Mouse (Mus musculus): ENCODE data around the gene Fbxl17. TPM values are rescaled to one million over a fixed set of nuclear protein-coding genes. Genes with fewer than 3 reads are reported as not detected.

The Fbxl17 gene
- polyA plus RNA-seq, 1 experiment from 2014 or later: 26.5 TPM

- Histone ChIP-seq H3K4me2 (no peak overlapping the region), H3K4me1 (peaks cover 2% of the 10 kb centered on the region; the same call in 1 of the 2 replicates), H3K36me3 (replicated peaks) (no peaks in the 10 kb centered on the region), H3K4me3 (no peak overlapping the region), H3K9me3 (no peaks in the 10 kb centered on the region), H3K27me3 (replicated peaks) (no peaks in the 10 kb centered on the region), H3K9ac (no peak overlapping the region), H3K27ac (no peak overlapping the region)
- ATAC-seq (replicated peaks): no peak
- 88% methylated on average over 1 of the region's 1 CpGs for WGBS
Measured at GRCm38 (mm10) chr17:63413973-63414580, 85.7 kb downstream of the Fbxl17 start.

DNA sequence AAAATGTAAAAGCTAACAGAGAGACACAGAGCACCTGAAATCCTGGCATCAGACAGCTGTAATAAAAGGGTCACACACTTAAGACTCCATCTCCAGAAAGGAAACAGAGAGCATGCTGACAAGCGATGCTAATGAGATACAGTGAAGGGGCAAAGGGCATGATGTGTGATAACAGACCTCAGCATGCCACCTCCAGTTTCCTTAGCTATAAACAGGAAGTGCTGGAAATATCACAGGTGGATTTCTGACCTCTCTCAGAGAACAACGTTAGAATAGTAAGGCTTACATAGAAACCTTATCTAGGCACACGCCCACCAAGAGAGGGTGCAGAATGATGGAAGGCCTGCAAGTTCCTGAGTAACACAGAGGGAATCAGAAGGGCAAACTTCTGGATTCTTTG lies 88.3 kb downstream of the Fbxl17 start:
- Histone ChIP-seq H3K9ac (no peak overlapping the region), H3K4me1 (no peaks in the 10 kb centered on the region), H3K36me3 (replicated peaks) (no peaks in the 10 kb centered on the region), H3K4me2 (no peak overlapping the region), H3K27me3 (replicated peaks) (no peaks in the 10 kb centered on the region), H3K4me3 (no peak overlapping the region), H3K9me3 (no peaks in the 10 kb centered on the region), H3K27ac (no peak overlapping the region)
- ATAC-seq (replicated peaks): no peak
- WGBS: 82% methylated on average over 3 of the region's 3 CpGs

GRCm38 (mm10) chr17:63410101-63410500 lies 89.7 kb downstream of the Fbxl17 start:
- Histone ChIP-seq H3K4me1 (0 out of 2 replicates have a peak, but pooled peaks cover 6% of the 10 kb centered on the region), H3K9me3 (no peaks in the 10 kb centered on the region), H3K9ac (no peak overlapping the region), H3K27me3 (replicated peaks) (no peaks in the 10 kb centered on the region), H3K36me3 (replicated peaks) (no peaks in the 10 kb centered on the region), H3K4me2 (no peak overlapping the region), H3K27ac (no peak overlapping the region), H3K4me3 (no peak overlapping the region)
- ATAC-seq (replicated peaks): no peak
- WGBS: 93% methylated on average over 2 of the region's 2 CpGs

DNA sequence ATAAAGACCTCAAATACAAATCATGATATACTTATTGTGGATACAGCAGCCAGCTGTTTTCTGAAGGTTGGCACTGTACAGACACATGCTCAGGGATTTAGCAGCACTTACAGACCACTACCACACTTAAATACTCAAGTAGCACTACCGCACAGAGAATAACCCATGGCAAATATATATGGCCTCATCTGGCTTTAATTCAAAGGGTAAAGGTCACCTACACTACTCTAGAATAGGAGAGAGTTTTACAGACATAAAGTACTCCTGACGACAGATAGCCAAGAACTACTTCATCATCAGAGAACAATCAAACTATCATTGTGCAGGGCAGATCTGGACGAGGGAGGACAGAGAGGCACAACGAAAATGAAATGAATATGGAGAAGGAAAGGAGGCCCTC lies 93.9 kb downstream of the Fbxl17 start:
- no peaks in the 10 kb centered on the region for H3K9me3 ChIP-seq
- WGBS: 67% methylated on average over 4 of the region's 4 CpGs
- H3K27me3 ChIP-seq (replicated peaks): no peaks in the 10 kb centered on the region
- no peak overlapping the region for H3K9ac ChIP-seq
- no peak overlapping the region for H3K4me3 ChIP-seq
- no peak overlapping the region for H3K4me2 ChIP-seq
- peaks cover 23% of the 10 kb centered on the region for H3K4me1 ChIP-seq
- H3K27ac ChIP-seq: no peak overlapping the region
- H3K36me3 ChIP-seq (replicated peaks): no peaks in the 10 kb centered on the region
- no peak for ATAC-seq (replicated peaks)

DNA sequence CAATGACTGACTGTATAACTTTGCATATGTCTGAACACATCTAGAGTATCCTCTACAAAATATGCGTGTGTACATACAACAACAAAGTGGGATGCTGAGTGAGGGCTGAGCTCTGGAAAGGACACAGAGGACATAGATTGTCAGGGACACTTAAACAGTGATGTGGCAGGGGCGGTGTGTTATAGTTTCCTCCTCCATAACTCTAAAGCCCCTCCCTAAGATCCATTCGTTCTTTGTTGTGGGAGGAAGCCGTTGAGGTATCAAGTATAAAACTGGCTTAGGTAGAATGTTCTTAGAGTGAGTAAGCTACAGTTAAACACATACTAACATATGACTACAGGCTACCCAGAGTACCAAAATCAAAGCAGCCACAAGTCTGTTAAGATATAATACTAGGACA lies 94.3 kb downstream of the Fbxl17 start:
- Histone ChIP-seq H3K4me3 (no peak overlapping the region), H3K27ac (no peak overlapping the region), H3K4me1 (peaks cover 23% of the 10 kb centered on the region), H3K4me2 (no peak overlapping the region), H3K9ac (no peak overlapping the region), H3K9me3 (no peaks in the 10 kb centered on the region), H3K36me3 (replicated peaks) (no peaks in the 10 kb centered on the region), H3K27me3 (replicated peaks) (no peaks in the 10 kb centered on the region)
- WGBS: 77% methylated on average over 4 of the region's 4 CpGs
- no peak for ATAC-seq (replicated peaks)

DNA sequence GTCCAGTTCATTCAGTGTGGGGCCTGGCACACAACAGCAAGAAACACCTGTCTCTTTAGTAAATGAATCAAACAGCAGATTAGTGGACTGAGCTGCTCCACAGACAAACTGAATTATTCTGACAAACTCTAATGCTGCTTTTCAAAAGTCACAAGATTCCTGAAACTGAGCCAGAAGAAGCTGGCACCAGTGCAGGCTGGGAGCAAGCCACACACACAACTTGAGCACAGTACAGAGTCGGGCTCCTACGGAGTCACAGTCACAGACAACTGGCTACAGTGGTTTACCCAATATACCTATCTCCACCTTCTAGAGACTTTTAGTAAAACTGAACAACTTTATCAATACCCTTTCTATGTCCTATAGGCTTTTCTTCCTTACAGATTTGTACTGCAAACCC lies 94.8 kb downstream of the Fbxl17 start:
- Histone ChIP-seq H3K4me2 (no peak overlapping the region), H3K9ac (no peak overlapping the region), H3K9me3 (no peaks in the 10 kb centered on the region), H3K4me3 (no peak overlapping the region), H3K4me1 (peaks cover 23% of the 10 kb centered on the region), H3K27ac (no peak overlapping the region), H3K36me3 (replicated peaks) (no peaks in the 10 kb centered on the region), H3K27me3 (replicated peaks) (no peaks in the 10 kb centered on the region)
- WGBS: 44% methylated on average over 2 of the region's 2 CpGs
- ATAC-seq (replicated peaks): no peak

DNA sequence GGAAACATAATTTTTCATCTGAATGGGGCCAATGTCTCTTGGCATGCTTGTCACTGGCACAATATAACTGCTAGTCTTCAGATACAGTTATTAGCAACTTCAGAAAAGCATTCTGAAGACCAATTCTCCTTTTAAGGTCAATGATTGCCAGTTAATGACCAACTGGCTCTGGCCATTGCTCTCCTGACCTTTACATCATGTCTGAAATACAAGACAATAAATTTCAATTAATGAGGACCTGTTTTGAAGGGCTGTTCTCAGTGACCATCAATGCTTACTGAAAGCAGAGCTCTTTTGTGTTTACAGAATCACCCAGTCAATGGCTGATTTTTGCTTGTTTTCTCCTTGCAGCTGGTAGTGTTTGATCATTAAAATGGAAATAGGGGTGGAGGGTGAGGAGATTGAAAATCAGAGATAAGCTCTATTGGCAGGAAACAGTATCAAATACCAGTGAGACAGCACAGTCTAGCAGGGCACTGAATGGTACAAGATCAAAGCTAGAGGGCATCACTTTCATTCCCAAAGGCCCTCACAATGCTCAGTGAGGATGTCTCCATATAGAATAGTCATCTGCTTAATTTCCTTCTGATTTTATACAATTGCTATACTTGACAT lies 95.9 kb downstream of the Fbxl17 start:
- no peaks in the 10 kb centered on the region for H3K9me3 ChIP-seq
- no peak; the same call in 1 of the 2 replicates for ATAC-seq (replicated peaks)
- no peak overlapping the region for H3K27ac ChIP-seq
- H3K9ac ChIP-seq: no peak overlapping the region
- H3K4me1 ChIP-seq: peaks cover 23% of the 10 kb centered on the region
- H3K36me3 ChIP-seq (replicated peaks): no peaks in the 10 kb centered on the region
- H3K27me3 ChIP-seq (replicated peaks): no peaks in the 10 kb centered on the region
- H3K4me3 ChIP-seq: no peak overlapping the region
- no peak overlapping the region for H3K4me2 ChIP-seq

- H3K27ac ChIP-seq: no peak overlapping the region
- no peaks in the 10 kb centered on the region for H3K27me3 ChIP-seq (replicated peaks)
- H3K4me1 ChIP-seq: peaks cover 23% of the 10 kb centered on the region
- H3K4me3 ChIP-seq: no peak overlapping the region
- no peak overlapping the region for H3K9ac ChIP-seq
- H3K9me3 ChIP-seq: no peaks in the 10 kb centered on the region
- H3K4me2 ChIP-seq: no peak overlapping the region
- ATAC-seq (replicated peaks): 0 out of 2 replicates have a peak, but pooled peaks have one; percentile 8
- no peaks in the 10 kb centered on the region for H3K36me3 ChIP-seq (replicated peaks)
- WGBS: 81% methylated on average over 13 of the region's 13 CpGs
Measured at GRCm38 (mm10) chr17:63402741-63403681, 96.8 kb downstream of the Fbxl17 start.

GRCm38 (mm10) chr17:63402170-63402569 lies 97.6 kb downstream of the Fbxl17 start:
- WGBS: 84% methylated on average over 3 of the region's 3 CpGs

DNA sequence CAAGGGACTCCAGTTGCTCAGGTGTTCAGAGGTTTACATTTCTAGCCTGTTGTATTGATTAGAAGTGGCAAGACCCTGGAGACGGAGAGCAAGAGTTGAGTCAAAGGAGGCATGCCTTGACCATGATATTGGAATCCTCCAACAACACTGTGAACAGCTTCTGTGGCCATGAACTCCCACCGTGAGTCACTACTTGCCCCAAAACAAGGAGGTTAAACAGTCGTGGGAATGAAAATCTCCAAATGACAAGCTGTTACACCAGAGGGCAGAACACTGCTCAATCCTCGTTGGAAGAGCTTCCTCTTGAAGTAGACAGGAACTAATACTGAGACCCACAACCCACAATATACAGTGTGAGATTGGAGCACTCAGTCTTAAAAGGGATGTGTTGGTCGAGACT lies 99.2 kb downstream of the Fbxl17 start:
- no peak overlapping the region for H3K27ac ChIP-seq
- no peak overlapping the region for H3K4me2 ChIP-seq
- no peaks in the 10 kb centered on the region for H3K9me3 ChIP-seq
- H3K27me3 ChIP-seq (replicated peaks): no peaks in the 10 kb centered on the region
- 86% methylated on average over 5 of the region's 5 CpGs for WGBS
- no peak overlapping the region for H3K4me3 ChIP-seq
- H3K4me1 ChIP-seq: peaks cover 17% of the 10 kb centered on the region
- H3K9ac ChIP-seq: no peak overlapping the region
- no peaks in the 10 kb centered on the region for H3K36me3 ChIP-seq (replicated peaks)
- ATAC-seq (replicated peaks): no peak

More at GRCm38 (mm10) chr17:63402170-63402569, 97.6 kb downstream of the Fbxl17 start:
- Histone ChIP-seq H3K36me3 (replicated peaks) (no peaks in the 10 kb centered on the region), H3K4me1 (peaks cover 23% of the 10 kb centered on the region), H3K27ac (no peak overlapping the region), H3K27me3 (replicated peaks) (no peaks in the 10 kb centered on the region), H3K9ac (no peak overlapping the region), H3K4me2 (no peak overlapping the region), H3K9me3 (no peaks in the 10 kb centered on the region), H3K4me3 (no peak overlapping the region)
- no peak for ATAC-seq (replicated peaks)

DNA sequence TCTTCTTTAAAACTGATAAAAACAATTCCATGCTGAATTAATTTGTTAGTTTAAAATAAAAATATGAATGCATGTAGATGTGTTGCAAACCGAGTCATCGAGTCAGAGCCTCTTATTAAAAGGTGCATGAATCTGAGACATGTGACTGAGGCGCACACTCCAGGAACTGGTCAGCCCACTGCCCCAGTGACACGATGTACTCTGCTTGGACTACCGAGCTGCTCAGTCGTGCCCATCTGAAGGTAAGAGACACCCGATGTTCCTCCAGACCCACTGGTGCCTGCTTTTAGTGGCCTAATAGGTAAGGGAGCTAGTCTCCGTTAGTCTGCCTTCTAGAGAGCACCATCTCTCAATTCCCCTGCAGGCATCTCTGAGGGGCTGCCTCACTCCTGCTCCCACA lies 100.0 kb downstream of the Fbxl17 start:
- Histone ChIP-seq H3K27me3 (replicated peaks) (no peaks in the 10 kb centered on the region), H3K4me1 (peaks cover 14% of the 10 kb centered on the region), H3K36me3 (replicated peaks) (no peaks in the 10 kb centered on the region), H3K27ac (no peak overlapping the region), H3K4me2 (no peak overlapping the region), H3K4me3 (no peak overlapping the region), H3K9ac (no peak overlapping the region), H3K9me3 (no peaks in the 10 kb centered on the region)
- no peak for ATAC-seq (replicated peaks)
- 93% methylated on average over 8 of the region's 8 CpGs for WGBS

GRCm38 (mm10) chr17:63391506-63391905 lies 108.3 kb downstream of the Fbxl17 start:
- no peak overlapping the region for H3K27ac ChIP-seq
- no peaks in the 10 kb centered on the region for H3K4me1 ChIP-seq
- H3K9ac ChIP-seq: no peak overlapping the region
- H3K4me3 ChIP-seq: no peak overlapping the region
- H3K9me3 ChIP-seq: no peaks in the 10 kb centered on the region
- no peak overlapping the region for H3K4me2 ChIP-seq
- WGBS: 90% methylated on average over 4 of the region's 4 CpGs
- no peaks in the 10 kb centered on the region for H3K27me3 ChIP-seq (replicated peaks)
- no peaks in the 10 kb centered on the region for H3K36me3 ChIP-seq (replicated peaks)
- ATAC-seq (replicated peaks): no peak
